Mouse (Mus musculus) layer of hippocampus, adult 9-10 months (tissue): ENCODE results near the gene Oxld1.
A peak's percentile ranks its signal among the peaks of the same experiment; 100 is the strongest.

Experiments used
- DNase-seq: peaks from one replicate; pipeline ENCODE4 v3.0.0; 2022; ENCODE audit warnings: low spot score

The Oxld1 gene

DNA sequence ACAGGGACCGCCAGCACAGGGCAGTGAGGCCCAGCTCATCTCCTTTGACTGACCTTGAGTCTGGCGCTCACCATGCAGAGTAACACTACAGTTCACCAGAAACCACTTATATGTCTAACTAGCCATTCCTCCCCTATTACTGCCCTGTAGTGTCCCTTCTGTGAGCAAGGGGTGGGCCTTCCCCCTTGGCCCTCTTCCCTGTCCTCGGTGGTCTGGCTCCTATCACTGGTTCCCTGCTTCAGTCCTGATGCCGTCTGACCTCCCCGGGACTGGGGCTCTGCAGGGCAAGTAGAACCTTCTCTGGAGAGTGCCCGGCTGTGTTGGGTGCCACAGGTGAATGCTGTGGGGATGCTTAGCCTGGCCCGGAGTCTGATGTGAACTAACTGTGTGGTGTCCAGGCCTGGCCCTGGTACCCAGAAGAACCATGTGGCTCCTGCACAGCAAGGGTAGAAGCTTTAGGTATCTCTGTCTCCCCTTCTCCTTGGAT is 25.6 kb upstream of the Oxld1 start:
- no peak for DNase-seq

DNA sequence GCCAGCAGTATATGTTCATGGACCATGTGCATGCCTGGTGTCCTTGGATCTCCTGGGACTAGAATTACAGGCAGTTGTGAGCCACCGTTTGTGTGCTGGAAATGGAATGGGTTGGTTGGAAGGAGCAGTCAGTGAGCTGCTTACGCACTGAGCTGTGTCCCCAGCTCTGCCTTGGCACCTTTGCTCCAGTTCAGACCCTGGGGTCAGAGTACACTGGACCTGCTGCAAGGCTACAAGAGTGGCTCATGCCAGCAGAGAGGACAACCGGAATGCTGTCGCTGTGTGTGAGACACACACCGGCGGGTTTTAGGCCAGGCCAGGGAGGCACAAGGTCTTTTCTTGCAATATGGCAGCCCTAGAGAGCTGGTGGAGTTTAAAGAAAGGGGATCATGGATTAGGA is 14.2 kb upstream of the Oxld1 start:
- no peak for DNase-seq

DNA sequence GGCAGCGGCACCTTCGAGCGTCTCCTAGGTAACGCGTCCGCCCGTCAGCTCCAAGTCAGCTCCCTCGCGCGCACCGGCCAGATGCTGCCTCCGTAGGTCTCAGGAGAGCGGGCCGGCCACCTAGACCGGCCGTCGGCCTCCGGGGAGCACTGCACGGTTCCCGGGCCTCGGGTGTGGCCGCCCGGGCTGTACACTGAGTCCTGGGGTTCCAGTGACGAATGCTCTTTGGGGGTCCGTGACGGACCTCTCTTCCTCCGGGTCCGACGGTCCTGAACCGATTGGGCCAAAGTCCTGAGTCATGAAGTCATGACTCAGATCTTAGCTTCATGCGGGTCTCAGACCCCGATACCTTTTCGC is 9.8 kb upstream of the Oxld1 start:
- DNase-seq, result no peak

DNA sequence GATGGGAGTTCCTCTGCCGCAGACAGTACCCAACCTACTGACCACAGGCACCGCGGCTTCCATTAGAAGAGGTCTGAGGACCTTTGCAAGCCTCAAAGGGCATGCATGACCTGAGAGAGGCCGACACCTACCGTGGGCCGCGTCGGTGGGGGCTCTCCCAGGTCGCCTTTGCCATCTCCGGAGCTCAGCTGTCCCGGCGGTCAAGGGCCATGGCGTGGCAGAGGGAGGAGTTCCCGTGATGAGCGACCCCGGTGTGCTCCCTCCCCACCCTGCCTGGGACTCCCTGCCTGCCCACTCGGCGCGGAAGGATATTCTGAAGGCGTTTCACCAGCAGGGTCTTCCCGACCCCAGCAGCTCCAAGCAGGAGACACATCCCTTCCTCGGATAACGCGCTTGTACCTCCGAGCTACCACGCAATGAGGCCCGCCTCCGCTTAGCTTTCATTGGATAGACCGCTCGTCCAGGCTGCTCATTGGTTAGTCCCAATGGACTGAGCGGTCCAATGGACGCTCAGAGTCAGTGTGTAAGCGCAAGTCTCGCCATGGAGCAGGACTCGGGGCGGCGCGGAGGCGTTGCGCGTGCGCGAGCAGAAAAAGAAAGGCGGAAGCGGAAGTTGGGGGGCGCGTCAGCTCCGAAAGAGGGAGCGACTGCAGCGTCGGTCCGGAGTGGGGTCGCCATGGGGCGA is 9.3 kb upstream of the Oxld1 start, which contains the start of gene Arl16:
Gene Arl16, minus strand, starts transcription at position 557 of the 685 bp plus-strand sequence.
- peak; percentile 84 for DNase-seq

DNA sequence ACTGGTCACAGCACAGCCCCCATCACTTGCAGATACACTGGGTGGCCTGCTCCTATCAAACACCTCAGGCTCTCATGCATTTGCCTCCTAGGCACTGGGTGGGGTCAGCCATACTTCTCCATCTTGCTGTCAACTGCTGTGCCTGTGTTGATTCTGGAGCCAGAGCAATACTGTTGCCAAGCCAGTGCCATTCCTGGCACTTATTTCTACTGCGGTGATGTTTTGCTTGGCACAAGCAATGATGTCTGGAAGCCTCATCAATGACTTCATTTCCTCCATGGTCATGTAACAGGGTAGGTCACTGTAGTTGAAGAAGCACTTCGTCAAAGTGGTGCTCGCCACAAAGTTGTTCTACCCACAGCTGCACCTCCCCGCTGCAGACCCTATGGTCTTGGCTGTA is 7.7 kb upstream of the Oxld1 start:
- no peak for DNase-seq

DNA sequence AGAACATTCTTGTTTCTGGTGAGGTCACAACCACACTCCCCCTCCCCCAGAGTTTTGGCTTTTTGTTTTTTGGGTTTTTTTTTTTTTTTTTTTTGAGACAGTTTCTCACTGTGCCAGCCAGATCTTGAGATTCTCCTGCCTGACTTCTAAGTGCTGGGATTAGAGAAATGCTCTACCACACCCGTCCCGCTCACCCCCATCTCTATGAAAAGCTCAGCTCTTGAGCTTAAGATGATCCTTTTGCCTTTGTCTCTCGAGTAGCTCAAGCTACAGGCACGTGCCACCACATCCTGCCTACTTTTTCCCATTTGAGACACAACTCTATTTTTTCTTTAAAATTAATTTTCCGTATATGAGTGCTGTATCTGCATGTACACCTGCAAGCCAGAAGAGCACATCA is 6.5 kb upstream of the Oxld1 start:
- no peak for DNase-seq

DNA sequence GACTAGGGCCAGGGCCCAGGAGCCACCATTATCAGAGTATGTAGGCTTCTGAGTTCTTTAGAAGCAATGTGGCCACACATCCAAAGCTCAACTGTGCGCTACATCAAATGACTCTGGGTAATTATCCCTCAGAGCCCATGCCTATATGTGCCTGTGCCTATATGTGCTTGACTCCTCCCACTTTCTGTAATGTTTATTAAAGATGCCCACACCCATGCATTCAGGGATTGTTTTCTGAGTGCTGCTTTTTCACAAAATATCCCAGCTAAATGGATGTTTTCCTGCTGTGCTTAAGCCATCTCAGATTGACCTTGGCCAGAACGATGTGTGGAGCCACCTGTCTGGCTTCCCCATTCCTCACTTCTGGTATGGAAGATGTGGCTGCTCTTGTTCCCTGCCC is 5.7 kb upstream of the Oxld1 start:
- DNase-seq, result no peak

DNA sequence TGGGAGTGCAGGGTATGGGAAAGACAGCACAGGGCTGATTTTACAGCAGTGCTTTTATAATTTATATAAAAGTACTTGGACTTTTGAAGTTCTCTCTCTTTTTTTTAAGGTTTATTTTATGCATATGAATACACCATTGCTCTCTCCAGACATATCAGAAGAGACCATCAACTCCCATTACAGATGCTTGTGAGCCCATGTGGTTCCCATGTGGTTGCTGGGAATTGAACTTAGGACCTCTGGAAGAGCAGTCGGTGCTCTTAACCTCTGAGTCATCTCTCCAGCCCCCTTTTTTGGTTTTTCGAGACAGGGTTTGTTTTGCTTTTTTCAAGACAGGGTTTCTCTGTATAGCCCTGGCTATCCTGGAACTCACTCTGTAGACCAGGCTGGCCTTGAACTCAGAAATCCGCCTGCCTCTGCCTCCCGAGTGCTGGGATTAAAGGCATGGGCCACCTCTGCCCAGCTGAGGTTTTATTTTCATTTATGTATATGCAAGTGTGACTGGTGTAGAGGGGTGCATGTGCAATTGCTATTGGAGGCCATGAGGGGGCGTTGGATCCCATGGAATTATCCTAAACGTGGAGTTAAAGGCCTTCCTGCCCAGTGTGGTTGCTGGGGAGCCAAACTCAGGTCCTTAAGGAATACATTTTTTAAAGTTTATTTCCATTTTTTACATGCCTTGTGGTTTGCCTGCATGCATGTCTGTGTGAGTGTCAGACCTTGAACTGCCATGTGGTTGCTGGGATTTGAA is 1.2 kb upstream of the Oxld1 start:
- no peak for DNase-seq

DNA sequence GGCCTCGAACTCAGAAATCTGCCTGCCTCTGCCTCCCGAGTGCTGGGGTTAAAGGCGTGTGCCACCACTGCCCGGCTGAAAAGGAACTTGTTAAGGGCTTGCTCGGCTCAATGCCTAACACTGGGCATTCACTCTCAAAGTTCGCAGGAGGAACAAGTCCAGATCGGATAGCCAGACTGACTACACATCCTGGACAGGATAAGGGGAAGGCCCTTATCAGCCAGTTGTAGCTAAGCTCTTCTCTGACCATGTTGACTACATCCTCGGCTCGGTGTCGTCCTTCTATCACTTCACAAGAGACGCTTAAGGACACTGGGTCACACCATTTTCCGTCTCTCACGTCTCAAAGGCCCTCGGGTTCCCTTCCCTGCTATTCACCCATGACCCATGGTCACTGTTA is 498 bp downstream of the Oxld1 start:
- no peak for DNase-seq

DNA sequence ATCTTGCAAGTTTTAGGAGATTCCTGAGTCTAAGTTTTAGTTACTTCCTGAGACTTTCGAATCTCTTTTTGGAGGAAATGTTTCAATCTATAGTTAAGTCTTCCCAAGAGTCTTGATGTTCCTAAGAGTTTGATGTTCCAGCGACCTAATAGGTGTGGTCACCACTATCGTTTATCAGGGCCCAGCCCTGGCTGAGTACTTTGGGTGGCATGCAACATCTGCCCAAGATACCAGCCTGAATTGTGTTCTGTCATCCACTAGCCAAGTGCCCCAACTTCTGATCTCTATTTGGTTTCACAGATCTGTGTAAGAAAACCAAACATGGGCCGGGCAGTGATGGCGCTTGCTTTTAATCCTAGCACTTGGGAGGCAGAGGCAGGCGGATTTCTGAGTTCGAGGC is 2.5 kb downstream of the Oxld1 start:
- DNase-seq, result no peak

DNA sequence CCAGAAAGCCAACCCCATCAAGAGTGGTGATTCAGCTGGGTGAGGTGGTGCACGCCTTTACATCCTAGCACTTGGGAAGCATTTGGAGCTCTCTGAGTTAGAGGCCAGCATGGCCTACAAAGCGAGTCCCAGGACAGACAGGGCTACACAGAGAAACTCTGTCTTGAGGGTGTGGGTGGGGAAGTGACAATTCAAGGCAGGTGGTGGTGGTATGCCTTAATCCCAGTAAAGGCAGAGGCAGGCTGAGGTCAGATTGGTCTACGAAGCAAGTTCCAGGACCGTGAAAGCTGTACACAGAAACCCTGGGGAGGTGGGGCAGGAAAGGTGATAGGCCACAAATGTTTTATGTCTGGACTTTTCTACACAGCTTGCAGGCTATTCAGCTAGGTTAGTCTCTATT is 2.9 kb downstream of the Oxld1 start:
- no peak for DNase-seq

DNA sequence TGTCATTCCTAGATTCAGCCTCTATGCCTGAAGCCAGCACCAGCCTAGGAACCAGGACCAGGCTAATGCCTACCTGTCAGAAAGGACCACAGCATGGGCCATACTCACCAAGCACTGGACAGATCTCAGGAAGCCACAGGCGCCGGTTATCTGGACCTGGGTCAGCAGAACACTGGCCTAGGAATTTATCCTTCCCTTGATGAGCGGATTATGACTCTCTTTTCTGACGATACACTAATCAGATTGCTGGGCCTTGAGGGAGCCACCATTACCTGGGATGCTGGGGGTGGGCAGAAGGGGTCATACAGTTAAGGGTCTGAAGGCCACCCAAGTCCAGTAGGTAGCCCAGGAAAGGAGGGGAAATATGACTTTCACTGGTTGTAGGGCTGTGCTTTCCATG is 4.6 kb downstream of the Oxld1 start, which contains the start of gene Pde6g:
Gene Pde6g, minus strand, starts transcription at position 195 of the 400 bp plus-strand sequence.
- no peak for DNase-seq

DNA sequence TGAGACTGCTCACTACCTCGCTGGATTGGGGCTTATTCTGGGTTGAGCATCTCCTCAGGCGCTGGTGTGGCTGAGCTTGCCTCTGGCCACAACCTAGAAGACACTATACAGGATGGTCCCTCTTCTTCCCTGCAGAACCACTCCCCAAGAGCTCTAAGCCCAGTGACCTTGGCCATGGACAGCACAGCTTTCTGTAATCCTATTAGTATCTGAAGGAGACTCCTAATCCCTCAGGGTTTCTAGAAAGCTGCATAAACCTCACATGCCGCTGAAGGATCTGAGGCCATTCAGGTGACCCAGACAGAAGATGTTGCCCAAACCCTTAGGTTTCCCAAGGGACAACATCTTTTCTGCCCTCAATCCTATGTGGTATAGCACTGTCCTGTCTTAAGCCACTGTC is 5.6 kb downstream of the Oxld1 start:
- no peak for DNase-seq

DNA sequence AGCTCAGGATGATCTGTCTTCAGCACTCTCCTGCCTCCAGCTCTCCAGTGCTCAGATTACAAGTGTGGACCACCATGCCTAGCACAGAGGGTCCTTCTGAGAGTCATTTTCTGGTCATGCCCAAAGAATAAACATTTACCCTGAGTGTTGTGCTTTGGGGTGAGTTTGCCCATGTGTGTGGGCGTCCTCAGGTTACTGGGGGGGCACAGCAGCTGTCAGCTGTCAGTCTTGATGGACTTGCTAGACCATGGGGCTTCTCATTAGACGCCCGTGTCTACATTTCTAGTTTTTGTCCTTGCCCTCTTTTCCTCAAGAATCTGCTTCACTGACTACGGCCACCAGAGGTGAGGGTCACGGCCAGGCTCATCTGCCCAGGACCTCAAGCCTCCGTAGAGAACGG is 10.7 kb downstream of the Oxld1 start:
- no peak for DNase-seq

DNA sequence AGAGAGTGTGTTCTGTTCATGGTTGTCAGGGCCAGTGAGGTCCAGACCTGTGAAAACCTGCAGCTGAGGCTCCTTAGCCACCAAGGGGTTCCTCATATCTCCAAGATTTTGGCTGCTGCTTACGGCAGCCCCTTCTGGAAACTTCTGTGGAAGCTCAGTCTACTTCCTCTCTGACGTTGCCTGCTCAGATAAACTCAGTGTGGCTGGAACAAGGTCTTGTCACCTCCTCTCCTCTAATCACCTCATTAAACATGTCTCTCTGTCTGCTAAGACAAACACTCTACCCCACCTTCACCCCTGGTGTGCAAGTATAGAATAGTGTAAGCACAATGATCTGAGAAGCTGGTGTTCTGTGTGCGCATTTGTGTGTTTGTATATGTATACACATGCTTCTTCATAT is 12.4 kb downstream of the Oxld1 start:
- DNase-seq, result no peak

DNA sequence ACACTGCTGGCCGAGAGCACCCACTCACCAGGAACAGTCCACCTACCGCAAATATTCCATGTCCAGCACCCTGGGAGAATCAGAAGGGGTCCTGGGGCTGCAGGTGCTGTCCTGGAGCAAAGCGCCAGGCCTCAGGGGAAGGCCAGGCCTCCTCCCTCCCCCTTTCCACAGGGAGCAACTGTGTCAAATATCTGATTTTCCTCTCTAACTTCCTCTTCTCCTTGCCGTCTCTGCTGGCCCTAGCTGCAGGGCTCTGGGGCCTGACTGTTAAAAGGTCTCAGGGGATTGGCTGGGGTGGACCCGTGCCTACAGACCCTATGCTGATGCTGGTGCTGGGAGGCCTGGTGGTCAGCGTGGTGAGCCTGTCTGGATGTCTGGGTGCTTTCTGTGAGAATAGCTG is 13.8 kb downstream of the Oxld1 start:
- no peak for DNase-seq

DNA sequence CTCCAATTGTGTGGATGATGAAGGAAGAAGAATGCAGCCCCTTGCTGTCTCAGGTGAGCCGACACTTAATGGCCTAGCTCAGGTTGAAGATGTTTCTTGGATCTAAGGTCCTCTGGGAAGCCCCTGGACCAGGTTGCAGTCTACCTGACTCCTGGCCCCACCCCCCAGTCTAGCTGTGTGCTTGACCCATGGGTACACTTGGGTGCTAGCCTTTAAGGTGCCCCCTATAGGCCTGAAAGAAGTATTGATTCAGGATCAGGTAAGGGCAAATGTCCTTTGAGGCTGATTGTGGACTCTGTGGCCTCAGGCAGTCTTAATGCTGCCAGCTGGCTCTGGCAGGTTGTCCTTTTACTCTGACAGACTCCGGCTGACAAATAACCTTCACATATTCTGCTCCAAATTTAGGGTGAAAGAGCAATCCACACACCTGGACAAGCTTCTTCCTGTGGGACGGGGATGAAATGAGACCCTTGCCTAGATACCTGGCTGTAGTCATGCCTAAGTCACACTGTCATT is 15.0 kb downstream of the Oxld1 start:
- DNase-seq, result no peak

DNA sequence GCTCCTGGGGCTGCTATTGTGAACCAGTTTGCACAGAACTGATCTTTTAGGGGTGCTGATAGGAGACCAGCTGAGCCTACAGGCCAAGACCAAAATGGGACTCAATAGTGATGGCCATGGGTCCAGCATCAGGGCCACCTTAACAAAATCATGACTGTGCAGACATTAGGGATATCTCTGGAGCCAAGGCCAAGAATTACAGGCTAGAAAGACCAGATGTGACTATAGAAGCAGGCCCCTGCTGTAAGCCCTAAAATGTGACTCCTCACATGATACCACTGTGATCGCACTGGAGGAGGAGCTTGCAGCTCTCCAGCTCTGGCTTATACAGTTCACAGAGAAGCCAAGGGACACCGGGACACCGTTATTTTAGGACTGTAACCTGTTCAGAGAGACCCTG is 15.5 kb downstream of the Oxld1 start, which contains the start of gene Tspan10:
Gene Tspan10, plus strand, starts transcription at position 301 of the 400 bp plus-strand sequence.
- DNase-seq, result no peak

DNA sequence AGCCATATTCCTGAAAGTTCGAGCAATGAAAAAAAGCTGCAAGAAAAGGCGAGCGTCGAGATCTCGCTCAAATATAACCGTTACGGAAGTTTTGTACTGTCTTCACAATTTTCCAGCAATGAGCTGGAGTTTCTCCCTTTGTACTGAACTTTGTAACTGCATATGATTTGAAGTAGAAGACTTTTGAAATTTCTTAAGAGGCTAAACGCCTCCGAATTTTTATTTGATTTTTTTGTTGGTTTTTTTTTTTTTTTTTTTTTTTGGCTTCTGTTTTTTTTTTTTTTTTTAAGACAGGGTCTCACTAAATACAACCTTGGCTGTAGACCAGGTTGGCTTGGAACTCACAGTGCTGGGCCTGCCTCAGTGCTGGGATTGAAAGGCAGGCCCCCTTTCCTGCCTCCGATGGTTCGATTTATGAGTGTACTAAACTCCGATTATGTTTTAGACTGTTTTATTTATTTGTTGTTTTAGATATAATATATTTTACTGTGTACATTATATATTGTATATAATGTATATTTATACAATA is 19.9 kb downstream of the Oxld1 start:
- DNase-seq, result no peak

DNA sequence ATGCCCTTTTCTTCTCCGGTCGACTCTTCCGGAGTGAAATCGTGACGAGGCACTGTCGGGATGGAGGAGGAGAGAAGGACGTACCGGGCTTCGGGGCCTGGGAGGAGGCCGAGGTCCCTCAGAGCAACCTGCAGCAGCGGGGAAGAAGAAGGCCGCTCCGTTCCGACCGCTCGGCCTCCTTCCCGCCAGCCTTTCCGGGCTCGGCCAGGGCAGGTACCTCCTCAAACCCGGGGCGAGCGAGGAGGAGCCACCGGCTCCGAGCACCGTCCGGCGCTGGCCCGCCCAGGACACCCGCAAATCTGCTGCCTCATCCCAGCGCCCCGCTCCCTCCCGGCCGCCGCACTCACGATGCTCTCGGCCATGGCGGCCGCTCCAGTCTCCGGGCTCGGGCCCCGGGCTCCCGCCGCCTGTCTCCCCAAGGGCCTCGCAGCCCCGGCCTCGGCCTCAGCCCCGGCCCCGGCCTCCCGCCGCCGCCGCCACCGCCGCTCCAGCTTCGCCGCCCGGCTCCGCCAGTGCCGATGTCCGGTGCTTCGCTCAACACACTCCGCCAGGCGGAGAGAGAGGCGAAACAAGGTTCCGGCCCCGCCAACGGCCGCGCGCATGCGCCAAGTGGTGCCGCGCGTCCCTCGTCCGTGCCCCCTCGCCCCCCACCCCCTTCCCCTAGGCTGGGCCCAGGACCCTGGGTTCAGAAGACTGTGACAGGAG is 20.6 kb downstream of the Oxld1 start, which contains the start of gene Nploc4:
Gene Nploc4, minus strand, starts transcription at position 557 of the 705 bp plus-strand sequence.
- DNase-seq, result peak; percentile 38

DNA sequence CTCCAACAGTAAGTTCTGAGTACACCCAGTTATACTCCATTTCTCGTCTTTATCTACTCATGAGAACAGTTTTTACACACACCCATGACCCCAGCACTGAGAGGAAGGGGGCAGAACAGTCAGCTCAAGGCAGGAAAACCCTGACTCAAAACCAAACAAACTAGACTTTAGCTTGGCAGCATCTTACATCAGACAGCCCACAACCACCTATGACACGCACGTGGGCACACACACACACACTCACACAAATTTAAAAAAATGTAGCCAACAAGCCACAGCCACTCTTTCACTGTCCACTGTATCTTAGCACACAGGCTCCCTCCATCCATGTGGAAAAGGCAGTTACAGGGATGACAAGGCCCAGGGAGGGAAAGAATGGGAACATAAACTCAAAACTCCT is 31.1 kb downstream of the Oxld1 start:
- no peak for DNase-seq

DNA sequence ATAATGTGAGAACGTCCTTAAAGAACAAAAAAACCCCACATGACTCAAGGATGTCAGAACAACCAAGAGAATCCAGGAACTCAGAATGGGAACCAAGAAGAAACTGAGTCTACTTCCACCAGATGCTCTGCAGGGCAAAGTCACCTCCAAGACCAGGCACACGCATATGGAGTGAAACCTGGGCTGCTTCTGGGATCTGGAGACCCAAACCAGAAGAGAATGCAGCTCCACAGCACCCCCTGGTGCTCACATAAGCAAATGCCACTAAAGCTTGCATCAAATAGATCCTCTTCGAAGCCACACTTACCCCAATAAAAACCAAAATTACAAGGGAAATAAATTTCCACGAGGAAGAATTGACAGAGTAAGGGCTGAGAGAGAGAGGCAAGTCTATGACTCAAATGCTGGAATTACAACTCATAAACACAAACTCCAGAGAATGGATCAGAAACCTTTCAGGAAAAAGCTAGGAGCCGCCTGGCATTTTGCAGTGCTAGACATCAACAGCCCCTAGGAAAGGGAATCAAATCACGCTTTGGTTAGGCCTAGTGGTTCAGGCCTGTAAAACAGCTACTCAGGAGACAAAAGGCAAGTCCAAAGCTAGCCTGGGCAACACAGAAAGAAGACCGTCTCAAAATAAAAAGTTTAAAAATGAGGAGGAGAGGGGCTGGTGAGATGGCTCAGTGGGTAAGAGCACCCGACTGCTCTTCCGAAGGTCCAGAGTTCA is 34.1 kb downstream of the Oxld1 start:
- peak; percentile 46 for DNase-seq
